Mouse (Mus musculus) embryonic fibroblast, embryonic 13.5 days (primary cell): ENCODE measurements around the gene Tanc2. TPM values are rescaled to one million over a fixed set of nuclear protein-coding genes. Genes with fewer than 3 reads are reported as not detected.
A peak's percentile ranks its signal among the peaks of the same experiment; 100 is the strongest.

Source experiments
- H3K27ac ChIP-seq: 2 replicates; pipeline ENCODE4 v1.5.1; 2012; ENCODE audit warnings: low read length, control low read depth, inconsistent platforms; ENCODE audit not compliant: insufficient read depth
- H3K4me1 ChIP-seq: 2 replicates; pipeline ENCODE4 v1.6.1; 2011; ENCODE audit warnings: low read length; ENCODE audit not compliant: control insufficient read depth, insufficient read depth
- H3K4me3 ChIP-seq: 2 replicates; pipeline ENCODE4 v1.5.1; 2011; ENCODE audit warnings: mild to moderate bottlenecking, control low read depth, low read length; ENCODE audit not compliant: insufficient read depth
- CTCF ChIP-seq: IDR thresholded peaks from 2 replicates; pipeline ENCODE4 v1.5.1; 2011; ENCODE audit warnings: mild to moderate bottlenecking, control low read depth, low read length, moderate library complexity, borderline replicate concordance; ENCODE audit not compliant: insufficient read depth
- POLR2A ChIP-seq: IDR thresholded peaks from 2 replicates; pipeline ENCODE4 v1.6.1; 2011; ENCODE audit warnings: low read depth, mild to moderate bottlenecking, control low read depth, low read length, moderate library complexity
- polyA plus RNA-seq: library from polyadenylated mRNA; stranded (reverse); fragments of >200 nt; gene quantifications from 2 replicates; pipeline ENCODE4 v1.2.4, GENCODE M21; 2011; ENCODE audit warnings: low read depth; ENCODE audit not compliant: missing spikeins, insufficient read length

The Tanc2 gene
- polyA plus RNA-seq, 1 experiment: 32.0 TPM

DNA sequence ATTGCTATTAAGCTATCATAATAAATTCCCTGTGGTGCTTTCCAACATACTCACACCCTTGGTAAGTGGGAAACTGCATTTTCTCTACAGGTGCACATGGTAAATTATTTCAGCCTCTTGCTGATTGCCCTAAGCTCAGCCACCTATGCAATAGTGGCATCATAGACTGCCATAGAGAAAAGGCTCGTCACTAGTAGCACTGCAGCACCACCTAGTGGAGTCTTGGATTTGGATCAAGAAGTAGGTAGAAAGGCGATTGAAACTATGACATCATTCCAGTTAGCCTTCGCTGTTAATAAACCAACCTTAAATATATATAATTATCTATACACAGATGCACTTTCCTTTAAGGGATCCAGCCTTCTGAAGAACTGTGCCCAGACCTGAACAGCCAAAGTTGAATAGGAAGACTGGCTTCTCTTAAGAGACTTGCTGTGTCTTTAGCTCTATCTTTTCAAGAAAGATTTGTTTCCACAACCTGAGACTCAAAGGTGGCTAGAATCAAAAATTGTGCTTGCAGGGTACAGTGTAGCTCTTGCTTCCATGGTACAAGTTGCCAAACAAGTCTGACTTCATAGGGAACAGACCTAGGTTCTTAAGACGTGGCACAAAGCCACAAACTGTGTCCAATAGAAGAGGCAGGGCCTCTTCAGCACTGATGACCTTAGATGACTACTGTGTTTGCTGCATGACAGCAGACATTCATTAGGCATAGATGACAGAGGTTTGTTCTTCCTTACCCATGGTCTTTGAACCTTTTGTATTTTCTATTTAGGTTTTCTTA lies 322.0 kb downstream of the Tanc2 start:
- TF ChIP-seq POLR2A: no peak
- TF ChIP-seq CTCF: peak; percentile 22; the same call in 1 of the 2 replicates
- H3K4me1 ChIP-seq: no peaks in the 10 kb centered on the region
- no peak overlapping the region for H3K4me3 ChIP-seq
- no peak overlapping the region for H3K27ac ChIP-seq

DNA sequence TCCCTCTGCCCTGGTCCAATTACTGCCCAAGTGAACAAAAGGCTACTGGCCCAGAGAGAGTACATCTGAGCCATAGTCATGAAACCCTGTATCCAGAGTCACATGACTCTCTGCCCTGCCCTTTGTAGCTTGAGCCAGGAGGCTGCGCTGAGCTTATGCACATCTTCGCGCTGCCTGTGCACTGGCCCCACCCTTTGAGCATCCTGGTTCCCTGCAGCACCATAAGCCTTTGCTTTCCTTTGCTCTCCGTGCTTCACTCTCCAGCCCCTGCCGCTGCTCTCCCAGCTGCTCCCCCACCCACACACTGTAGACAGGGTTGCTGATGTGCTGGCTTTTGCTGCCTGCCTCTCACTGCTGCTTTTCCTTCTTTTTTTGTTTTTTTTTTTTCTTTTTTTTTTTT lies 323.8 kb downstream of the Tanc2 start:
- Histone ChIP-seq H3K27ac (no peak overlapping the region), H3K4me3 (no peak overlapping the region), H3K4me1 (no peaks in the 10 kb centered on the region)
- TF ChIP-seq CTCF (no peak), POLR2A (no peak)

DNA sequence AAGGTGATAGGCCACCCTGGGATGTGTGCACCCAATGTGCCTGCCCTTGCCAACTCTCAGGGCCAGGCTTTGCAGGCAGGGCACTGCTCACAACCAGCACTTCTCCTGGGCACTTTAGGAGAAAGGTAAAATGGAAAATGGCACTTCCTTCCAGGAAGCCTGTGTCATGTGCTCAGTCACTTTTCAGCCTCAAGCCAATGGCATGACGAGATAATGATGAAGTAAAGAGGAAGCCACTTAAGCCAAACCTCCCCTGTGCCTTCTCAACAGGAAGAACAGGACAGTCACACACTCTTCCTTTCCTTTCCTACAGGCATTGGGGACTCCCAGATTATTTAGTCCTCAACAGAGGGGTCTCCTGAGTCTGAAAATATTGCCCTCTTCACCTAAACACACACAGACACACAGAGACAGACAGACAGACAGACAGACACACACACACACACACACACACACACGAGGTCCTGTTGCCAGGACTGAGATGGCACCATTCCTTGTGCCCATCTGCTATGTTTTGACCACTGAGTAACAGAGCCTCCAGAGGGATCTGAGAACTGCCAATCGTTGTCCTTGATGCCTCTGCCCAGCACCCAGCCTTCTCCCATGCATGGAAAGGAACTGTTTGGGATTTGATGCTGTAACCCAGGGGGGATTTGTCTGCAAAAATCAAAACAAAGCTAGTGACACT lies 330.5 kb downstream of the Tanc2 start:
- H3K27ac ChIP-seq: no peak overlapping the region
- H3K4me3 ChIP-seq: no peak overlapping the region
- H3K4me1 ChIP-seq: no peaks in the 10 kb centered on the region
- TF ChIP-seq CTCF (no peak), POLR2A (no peak)

DNA sequence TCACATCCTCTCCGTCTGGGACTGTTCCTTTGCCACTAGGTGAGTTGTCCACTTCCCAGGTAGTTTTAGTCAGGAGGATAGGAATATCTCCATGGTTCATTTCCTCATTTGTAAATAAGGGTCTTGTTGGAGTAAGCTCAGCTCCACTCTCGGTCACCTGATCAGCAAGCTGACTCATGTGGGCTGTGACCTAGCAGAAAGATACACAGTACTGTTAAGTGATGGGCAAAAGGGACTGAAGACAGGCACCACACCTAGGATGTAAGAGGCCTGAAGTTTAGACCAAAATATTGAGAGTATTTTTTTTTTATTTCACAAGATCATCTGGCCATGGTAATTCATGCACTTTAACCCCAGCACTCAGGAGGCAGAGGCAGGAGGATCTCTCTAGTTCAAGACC lies 331.1 kb downstream of the Tanc2 start:
- Histone ChIP-seq H3K27ac (no peak overlapping the region), H3K4me3 (no peak overlapping the region), H3K4me1 (no peaks in the 10 kb centered on the region)
- TF ChIP-seq CTCF: no peak
- TF ChIP-seq POLR2A: no peak

DNA sequence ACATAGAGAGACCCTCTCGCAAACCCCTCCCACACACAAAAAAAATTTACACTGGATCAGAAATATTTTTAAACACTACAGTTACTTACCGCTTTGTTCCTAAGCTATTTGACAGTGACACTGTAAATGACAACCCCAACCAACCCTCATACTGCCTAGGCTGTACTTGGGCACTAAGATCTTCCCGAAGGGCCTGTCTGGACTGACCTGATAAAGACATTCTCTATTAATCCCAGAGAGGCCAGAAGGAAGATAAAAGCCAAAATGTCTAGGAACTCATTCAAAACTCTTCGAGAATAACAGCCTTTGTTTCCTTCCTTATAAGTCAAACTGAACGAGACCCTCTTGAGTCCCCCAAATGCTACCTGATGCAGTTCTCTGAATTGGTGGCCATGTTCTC lies 331.5 kb downstream of the Tanc2 start:
- no peak overlapping the region for H3K4me3 ChIP-seq
- H3K4me1 ChIP-seq: no peaks in the 10 kb centered on the region
- H3K27ac ChIP-seq: no peak overlapping the region
- TF ChIP-seq POLR2A (no peak), CTCF (no peak)

DNA sequence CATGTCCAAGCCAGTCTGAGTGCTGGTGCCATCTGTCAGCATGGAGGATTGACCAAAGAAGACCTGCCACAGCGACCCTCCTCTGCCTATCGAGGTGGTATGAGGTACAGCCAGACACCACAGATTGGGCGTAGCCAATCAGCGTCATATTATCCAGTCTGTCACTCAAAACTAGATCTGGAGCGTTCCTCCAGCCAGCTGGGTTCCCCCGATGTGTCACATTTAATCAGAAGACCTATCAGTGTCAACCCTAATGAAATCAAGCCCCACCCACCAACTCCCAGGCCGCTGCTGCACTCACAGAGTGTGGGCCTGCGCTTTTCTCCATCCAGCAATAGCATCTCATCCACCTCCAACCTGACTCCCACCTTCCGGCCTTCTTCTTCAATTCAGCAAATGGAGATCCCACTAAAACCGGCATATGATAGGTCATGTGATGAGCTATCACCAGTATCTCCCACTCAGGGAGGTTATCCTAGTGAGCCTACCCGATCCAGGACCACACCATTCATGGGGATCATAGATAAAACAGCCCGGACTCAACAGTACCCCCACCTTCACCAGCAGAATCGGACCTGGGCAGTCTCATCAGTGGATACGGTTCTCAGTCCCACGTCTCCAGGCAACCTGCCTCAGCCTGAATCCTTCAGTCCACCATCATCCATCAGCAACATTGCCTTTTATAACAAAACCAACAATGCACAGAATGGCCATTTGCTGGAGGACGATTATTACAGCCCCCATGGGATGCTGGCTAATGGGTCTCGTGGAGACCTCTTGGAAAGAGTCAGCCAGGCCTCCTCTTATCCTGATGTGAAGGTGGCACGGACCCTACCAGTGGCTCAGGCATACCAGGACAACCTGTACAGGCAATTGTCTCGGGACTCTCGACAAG lies 333.2 kb downstream of the Tanc2 start:
- Histone ChIP-seq H3K4me1 (no peaks in the 10 kb centered on the region), H3K27ac (no peak overlapping the region), H3K4me3 (no peak overlapping the region)
- TF ChIP-seq POLR2A (no peak), CTCF (no peak)

DNA sequence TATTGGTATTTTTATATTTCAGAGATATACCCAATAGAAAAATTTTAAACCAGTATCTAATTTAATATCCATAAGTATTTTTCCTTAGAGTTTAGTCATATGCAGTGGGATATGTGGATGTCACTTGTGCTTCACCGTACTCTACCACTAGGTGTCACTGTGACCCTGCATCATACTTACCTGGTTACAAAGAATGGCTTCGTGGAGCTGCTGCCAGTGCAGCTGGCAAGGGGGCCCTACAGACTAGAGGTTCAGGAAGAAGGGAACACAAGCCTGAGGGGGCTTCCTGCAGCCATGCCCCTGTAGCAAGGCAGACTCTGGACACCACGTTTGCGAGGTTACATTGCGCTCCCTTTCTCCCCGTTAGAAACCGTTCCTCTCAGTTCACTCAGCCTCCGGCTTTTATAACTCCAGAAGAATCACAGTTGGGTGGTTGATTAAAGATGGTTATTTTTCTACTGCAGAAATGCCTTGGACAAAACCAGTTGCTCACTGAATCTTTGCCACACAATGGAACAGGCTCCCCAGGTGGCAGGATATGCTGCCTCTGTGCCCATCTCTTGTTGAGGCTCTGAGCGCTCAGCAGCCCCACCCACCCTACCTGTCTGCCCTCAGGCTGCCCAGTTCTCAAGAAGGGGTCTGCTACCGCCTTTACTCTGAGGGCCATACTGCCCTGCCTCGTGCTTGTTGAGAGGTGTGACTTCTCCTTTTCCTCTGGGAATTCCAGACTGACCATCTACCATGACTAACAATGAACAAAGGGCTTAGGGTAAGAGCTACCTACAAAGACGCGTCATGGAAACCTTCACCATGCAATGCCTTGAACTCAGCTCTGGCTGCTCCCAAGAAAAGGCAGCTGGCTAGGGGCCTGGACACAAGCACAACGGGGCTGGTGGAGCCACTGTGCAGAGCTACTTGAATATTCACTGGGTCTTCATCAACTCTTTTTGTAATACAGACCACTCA lies 337.6 kb downstream of the Tanc2 start:
- H3K4me1 ChIP-seq: no peaks in the 10 kb centered on the region
- H3K4me3 ChIP-seq: no peak overlapping the region
- TF ChIP-seq CTCF (peak; percentile 53; the same call in 1 of the 2 replicates), POLR2A (no peak)
- no peak overlapping the region for H3K27ac ChIP-seq

DNA sequence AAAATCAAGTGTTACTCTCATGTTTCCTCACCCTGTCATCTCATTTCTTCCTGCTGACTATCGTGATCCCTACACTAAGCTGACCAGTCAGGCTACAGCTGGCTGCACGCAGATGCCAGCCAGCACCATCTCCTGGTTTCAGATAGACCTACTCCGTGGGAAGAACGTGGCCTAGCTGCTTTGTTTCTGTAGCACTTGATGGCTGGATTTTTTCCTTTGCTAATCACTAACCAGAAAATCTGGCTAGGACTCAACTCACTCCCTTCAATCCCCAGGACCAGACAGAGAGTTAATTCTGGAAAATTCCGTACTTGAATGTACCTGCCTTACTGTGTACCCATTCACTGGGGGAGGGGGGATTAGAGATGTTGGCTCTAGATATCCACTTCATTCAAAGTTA lies 338.4 kb downstream of the Tanc2 start:
- TF ChIP-seq CTCF (no peak), POLR2A (no peak)
- Histone ChIP-seq H3K27ac (no peak overlapping the region), H3K4me1 (no peaks in the 10 kb centered on the region), H3K4me3 (no peak overlapping the region)

DNA sequence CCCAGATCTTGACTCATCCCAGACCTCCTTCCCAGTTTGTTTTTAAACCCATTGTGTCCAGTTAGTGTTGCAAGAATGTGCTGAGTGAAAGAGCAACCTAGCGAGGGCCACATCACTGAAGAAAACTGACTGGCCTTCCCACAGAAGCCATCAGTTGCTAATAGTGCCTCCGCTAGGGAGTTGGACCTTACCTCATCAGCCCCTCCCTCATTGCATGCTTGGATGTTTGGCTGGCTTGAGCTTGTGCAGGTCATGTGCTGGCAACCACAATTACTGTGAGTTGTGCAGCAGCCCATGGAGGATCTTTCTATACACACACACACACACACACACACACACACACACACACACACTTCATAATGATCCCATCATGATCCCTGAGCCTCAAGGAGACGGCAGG lies 341.6 kb downstream of the Tanc2 start:
- TF ChIP-seq POLR2A: no peak
- TF ChIP-seq CTCF: no peak
- no peak overlapping the region for H3K27ac ChIP-seq
- no peak overlapping the region for H3K4me3 ChIP-seq
- 0 out of 2 replicates have a peak, but pooled peaks cover 3% of the 10 kb centered on the region for H3K4me1 ChIP-seq
